Mouse (Mus musculus): ENCODE data around the gene Slc12a5. TPM values are rescaled to one million over a fixed set of nuclear protein-coding genes. Genes with fewer than 3 reads are reported as not detected.

The Slc12a5 gene
- polyA plus RNA-seq, 1 experiment: not detected

- peaks cover 71% of the 10 kb centered on the region for H3K27me3 ChIP-seq (ENCODE audit: control insufficient read depth)
- no peak within 1 kb of the TSS for H3K4me3 ChIP-seq (replicated peaks)
- no peaks in the 10 kb centered on the region for H3K4me1 ChIP-seq (ENCODE audit: control insufficient read depth)
- TF ChIP-seq TAL1 (IDR thresholded peaks at IDR 0.05; ENCODE audit: low read length): no peak
- no peak for TF ChIP-seq GATA1 (IDR thresholded peaks at IDR 0.05; ENCODE audit: low read length)
- H3K36me3 ChIP-seq (ENCODE audit: control insufficient read depth): no peaks in the 10 kb centered on the region
- no peaks in the 10 kb centered on the region for H3K9me3 ChIP-seq (ENCODE audit: control insufficient read depth, low read length)
Measured at GRCm38 (mm10) chr2:164940140-164940830, 20.3 kb upstream of the Slc12a5 start, which contains the start of gene Mmp9. Gene Mmp9 (plus strand): TSS chr2:164940780.

DNA sequence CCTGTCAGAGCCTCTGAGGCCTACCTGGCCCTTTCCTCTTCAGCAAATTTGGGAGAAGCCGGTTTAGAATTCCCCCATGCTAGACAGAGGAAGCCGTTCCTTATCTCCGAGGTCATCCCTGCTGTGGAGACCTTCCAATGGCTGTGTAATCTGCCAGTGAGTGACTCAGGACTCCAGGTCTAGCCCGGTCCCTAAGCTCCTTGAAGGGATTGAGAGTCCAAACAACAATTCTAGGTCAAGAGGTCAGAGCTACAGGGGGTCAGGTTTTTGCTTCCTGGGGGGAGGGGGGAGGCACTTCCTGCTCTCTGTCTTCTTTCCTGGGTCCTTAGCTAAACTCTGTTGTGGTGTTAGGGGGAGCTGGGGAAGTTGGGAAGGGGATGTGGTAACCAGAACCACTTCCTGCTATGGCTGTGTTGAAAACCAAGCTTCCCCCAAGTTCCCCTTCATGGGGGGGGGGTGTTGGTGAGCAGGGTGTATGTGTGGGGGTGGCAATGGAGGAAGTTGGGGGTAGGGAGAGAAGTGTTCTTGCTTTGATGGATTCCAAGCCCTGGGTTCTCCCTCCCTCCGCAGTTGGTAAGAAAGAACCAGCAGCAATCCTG lies 17.8 kb upstream of the Slc12a5 start:
- no peak for TF ChIP-seq GATA1 (IDR thresholded peaks at IDR 0.05; ENCODE audit: low read length)
- TF ChIP-seq TAL1 (IDR thresholded peaks at IDR 0.05; ENCODE audit: low read length): no peak
- Histone ChIP-seq H3K36me3 (ENCODE audit: control insufficient read depth) (no peaks in the 10 kb centered on the region), H3K9me3 (ENCODE audit: control insufficient read depth, low read length) (no peaks in the 10 kb centered on the region), H3K4me1 (ENCODE audit: control insufficient read depth) (no peaks in the 10 kb centered on the region), H3K27me3 (ENCODE audit: control insufficient read depth) (peaks cover 75% of the 10 kb centered on the region), H3K4me3 (replicated peaks) (no peak overlapping the region)

- Histone ChIP-seq H3K4me1 (ENCODE audit: control insufficient read depth) (no peaks in the 10 kb centered on the region; the same call in none of the 2 replicates), H3K9me3 (ENCODE audit: control insufficient read depth, low read length) (peaks cover 5% of the 10 kb centered on the region; the same call in 1 of the 2 replicates), H3K4me3 (replicated peaks) (no peak overlapping the region)
Measured at GRCm38 (mm10) chr2:164947506-164947905, 13.1 kb upstream of the Slc12a5 start.

DNA sequence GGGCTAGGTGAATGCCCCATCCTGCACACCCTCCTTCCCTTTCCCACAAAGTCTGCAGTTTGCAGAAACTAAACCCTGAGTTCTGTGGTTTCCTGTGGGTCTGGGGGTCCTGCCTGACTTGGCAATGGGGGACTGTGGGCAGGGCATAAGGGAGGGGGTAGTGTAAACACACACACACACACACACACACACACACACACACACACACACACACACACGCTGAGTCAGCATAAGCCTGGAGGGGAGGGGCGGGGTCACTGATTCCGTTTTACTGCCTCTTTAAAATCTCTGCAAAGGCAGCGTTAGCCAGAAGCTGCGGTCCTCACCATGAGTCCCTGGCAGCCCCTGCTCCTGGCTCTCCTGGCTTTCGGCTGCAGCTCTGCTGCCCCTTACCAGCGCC lies 12.7 kb upstream of the Slc12a5 start:
- H3K4me1 ChIP-seq (ENCODE audit: control insufficient read depth): peaks cover 1% of the 10 kb centered on the region
- no peak overlapping the region for H3K4me3 ChIP-seq (replicated peaks)
- no peak for TF ChIP-seq GATA1 (IDR thresholded peaks at IDR 0.05; ENCODE audit: low read length)
- TF ChIP-seq TAL1 (IDR thresholded peaks at IDR 0.05; ENCODE audit: low read length): no peak
- H3K27me3 ChIP-seq (ENCODE audit: control insufficient read depth): peaks cover 77% of the 10 kb centered on the region
- H3K9me3 ChIP-seq (ENCODE audit: control insufficient read depth, low read length): peaks cover 5% of the 10 kb centered on the region; the same call in 1 of the 2 replicates
- no peaks in the 10 kb centered on the region for H3K36me3 ChIP-seq (ENCODE audit: control insufficient read depth)

More at GRCm38 (mm10) chr2:164947506-164947905, 13.1 kb upstream of the Slc12a5 start:
- TF ChIP-seq TAL1 (IDR thresholded peaks at IDR 0.05; ENCODE audit: low read length): no peak
- TF ChIP-seq GATA1 (IDR thresholded peaks at IDR 0.05; ENCODE audit: low read length): no peak
- peaks cover 77% of the 10 kb centered on the region for H3K27me3 ChIP-seq (ENCODE audit: control insufficient read depth)
- H3K36me3 ChIP-seq (ENCODE audit: control insufficient read depth): no peaks in the 10 kb centered on the region

GRCm38 (mm10) chr2:164948962-164949361 lies 11.6 kb upstream of the Slc12a5 start:
- Histone ChIP-seq H3K9me3 (ENCODE audit: control insufficient read depth, low read length) (peaks cover 5% of the 10 kb centered on the region; the same call in 1 of the 2 replicates), H3K27me3 (ENCODE audit: control insufficient read depth) (peaks cover 76% of the 10 kb centered on the region), H3K4me3 (replicated peaks) (no peak overlapping the region), H3K4me1 (ENCODE audit: control insufficient read depth) (peaks cover 3% of the 10 kb centered on the region), H3K36me3 (ENCODE audit: control insufficient read depth) (no peaks in the 10 kb centered on the region)
- TF ChIP-seq GATA1 (IDR thresholded peaks at IDR 0.05; ENCODE audit: low read length) (no peak), TAL1 (IDR thresholded peaks at IDR 0.05; ENCODE audit: low read length) (no peak)

- Histone ChIP-seq H3K4me1 (ENCODE audit: control insufficient read depth) (peaks cover 3% of the 10 kb centered on the region), H3K36me3 (ENCODE audit: control insufficient read depth) (no peaks in the 10 kb centered on the region), H3K9me3 (ENCODE audit: control insufficient read depth, low read length) (peaks cover 6% of the 10 kb centered on the region), H3K27me3 (ENCODE audit: control insufficient read depth) (peaks cover 76% of the 10 kb centered on the region), H3K4me3 (replicated peaks) (no peak overlapping the region)
- TF ChIP-seq GATA1 (IDR thresholded peaks at IDR 0.05; ENCODE audit: low read length): no peak
- no peak for TF ChIP-seq TAL1 (IDR thresholded peaks at IDR 0.05; ENCODE audit: low read length)
Measured at GRCm38 (mm10) chr2:164950501-164950900, 10.1 kb upstream of the Slc12a5 start.

DNA sequence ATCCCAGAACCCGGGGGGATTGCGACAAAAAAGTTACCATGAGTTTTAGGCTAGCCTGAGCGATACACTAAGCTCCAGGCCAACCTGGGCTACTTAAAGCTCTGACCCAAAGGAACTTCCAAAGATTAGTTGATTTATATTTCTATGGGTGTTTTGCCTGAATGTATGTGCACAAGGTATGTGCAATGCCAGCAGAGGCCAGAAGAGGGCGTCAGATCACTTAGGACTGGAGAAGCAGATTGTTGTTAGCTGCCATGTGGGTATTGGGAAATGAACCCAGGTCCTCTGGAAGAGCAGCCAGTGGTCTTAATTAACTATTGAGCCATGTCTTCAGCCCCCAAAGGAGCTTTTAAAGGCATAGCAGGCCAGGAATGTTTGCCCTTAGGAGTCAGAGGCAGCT lies 8.9 kb upstream of the Slc12a5 start:
- peaks cover 68% of the 10 kb centered on the region for H3K27me3 ChIP-seq (ENCODE audit: control insufficient read depth)
- H3K4me1 ChIP-seq (ENCODE audit: control insufficient read depth): peaks cover 3% of the 10 kb centered on the region
- H3K9me3 ChIP-seq (ENCODE audit: control insufficient read depth, low read length): peaks cover 7% of the 10 kb centered on the region
- no peaks in the 10 kb centered on the region for H3K36me3 ChIP-seq (ENCODE audit: control insufficient read depth)
- TF ChIP-seq TAL1 (IDR thresholded peaks at IDR 0.05; ENCODE audit: low read length) (no peak), GATA1 (IDR thresholded peaks at IDR 0.05; ENCODE audit: low read length) (no peak)
- H3K4me3 ChIP-seq (replicated peaks): no peak overlapping the region

- Histone ChIP-seq H3K4me1 (ENCODE audit: control insufficient read depth) (peaks cover 3% of the 10 kb centered on the region), H3K36me3 (ENCODE audit: control insufficient read depth) (no peaks in the 10 kb centered on the region), H3K4me3 (replicated peaks) (no peak overlapping the region), H3K27me3 (ENCODE audit: control insufficient read depth) (peaks cover 63% of the 10 kb centered on the region), H3K9me3 (ENCODE audit: control insufficient read depth, low read length) (peaks cover 7% of the 10 kb centered on the region)
- TF ChIP-seq TAL1 (IDR thresholded peaks at IDR 0.05; ENCODE audit: low read length) (no peak), GATA1 (IDR thresholded peaks at IDR 0.05; ENCODE audit: low read length) (no peak)
Measured at GRCm38 (mm10) chr2:164952448-164952847, 8.2 kb upstream of the Slc12a5 start.

GRCm38 (mm10) chr2:164953224-164953623 lies 7.4 kb upstream of the Slc12a5 start:
- peaks cover 56% of the 10 kb centered on the region for H3K27me3 ChIP-seq (ENCODE audit: control insufficient read depth)
- H3K4me3 ChIP-seq (replicated peaks): no peak overlapping the region
- H3K9me3 ChIP-seq (ENCODE audit: control insufficient read depth, low read length): peaks cover 12% of the 10 kb centered on the region
- TF ChIP-seq GATA1 (IDR thresholded peaks at IDR 0.05; ENCODE audit: low read length) (no peak), TAL1 (IDR thresholded peaks at IDR 0.05; ENCODE audit: low read length) (no peak)
- peaks cover 3% of the 10 kb centered on the region for H3K4me1 ChIP-seq (ENCODE audit: control insufficient read depth)
- no peaks in the 10 kb centered on the region for H3K36me3 ChIP-seq (ENCODE audit: control insufficient read depth)

Data from erythroblast, embryonic 14.5 days (primary cell).